Mouse (Mus musculus): ENCODE results near the gene Pcbd2. TPM values are rescaled to one million over a fixed set of nuclear protein-coding genes. Genes with fewer than 3 reads are reported as not detected.
"Not testable (repeated sequence)": the region's sequence is repeated elsewhere in the genome, so short reads cannot be mapped to it uniquely, and the experiment has no call there.

Pcbd2 gene
- polyA plus RNA-seq (2012; ENCODE audit: insufficient read depth, low replicate concordance) = 22.4 and 78.2 TPM in 2 replicates

- Histone ChIP-seq H3K4me1 (peaks cover 18% of the 10 kb centered on the region), H3K4me3 (replicated peaks) (peak within 1 kb of the TSS; percentile 96), H3K27me3 (replicated peaks) (no peaks in the 10 kb centered on the region), H3K9me3 (no peaks in the 10 kb centered on the region), H3K36me3 (replicated peaks; ENCODE audit: low read length) (peaks cover 38% of the 10 kb centered on the region)
- no peak for TF ChIP-seq FLI1 (IDR thresholded peaks at IDR 0.05; ENCODE audit: low read length)
These were observed at the start of gene Pcbd2 for GRCm38 (mm10) chr13:55727120-55727838. Pcbd2 (plus strand) TSS chr13:55727368.

GRCm38 (mm10) chr13:55682201-55682600 is 45.0 kb upstream of the Pcbd2 start:
- Histone ChIP-seq H3K36me3 (replicated peaks; ENCODE audit: low read length) (peaks cover 55% of the 10 kb centered on the region), H3K4me3 (replicated peaks) (no peak overlapping the region), H3K9me3 (no peaks in the 10 kb centered on the region), H3K4me1 (peaks cover 10% of the 10 kb centered on the region), H3K27me3 (replicated peaks) (no peaks in the 10 kb centered on the region)
- TF ChIP-seq FLI1 (IDR thresholded peaks at IDR 0.05; ENCODE audit: low read length) = no peak
- no peak for TF ChIP-seq GATA1 (IDR thresholded peaks at IDR 0.05; ENCODE audit: borderline replicate concordance, low read length)

- Histone ChIP-seq H3K9me3 (no peaks in the 10 kb centered on the region), H3K4me3 (replicated peaks) (no peak overlapping the region), H3K36me3 (replicated peaks; ENCODE audit: low read length) (peaks cover 41% of the 10 kb centered on the region), H3K4me1 (peaks cover 22% of the 10 kb centered on the region), H3K27me3 (replicated peaks) (no peaks in the 10 kb centered on the region)
- no peak for TF ChIP-seq FLI1 (IDR thresholded peaks at IDR 0.05; ENCODE audit: low read length)
- TF ChIP-seq GATA1 (IDR thresholded peaks at IDR 0.05; ENCODE audit: borderline replicate concordance, low read length) = no peak
These were observed 43.6 kb upstream of the Pcbd2 start for GRCm38 (mm10) chr13:55683581-55683980.

GRCm38 (mm10) chr13:55686107-55686633 is 41.0 kb upstream of the Pcbd2 start:
- Histone ChIP-seq H3K4me1 (peaks cover 24% of the 10 kb centered on the region), H3K4me3 (replicated peaks) (no peak overlapping the region), H3K27me3 (replicated peaks) (no peaks in the 10 kb centered on the region), H3K9me3 (no peaks in the 10 kb centered on the region), H3K36me3 (replicated peaks; ENCODE audit: low read length) (peaks cover 15% of the 10 kb centered on the region)
- TF ChIP-seq GATA1 (IDR thresholded peaks at IDR 0.05; ENCODE audit: borderline replicate concordance, low read length) = no peak
- TF ChIP-seq FLI1 (IDR thresholded peaks at IDR 0.05; ENCODE audit: low read length) = no peak

DNA sequence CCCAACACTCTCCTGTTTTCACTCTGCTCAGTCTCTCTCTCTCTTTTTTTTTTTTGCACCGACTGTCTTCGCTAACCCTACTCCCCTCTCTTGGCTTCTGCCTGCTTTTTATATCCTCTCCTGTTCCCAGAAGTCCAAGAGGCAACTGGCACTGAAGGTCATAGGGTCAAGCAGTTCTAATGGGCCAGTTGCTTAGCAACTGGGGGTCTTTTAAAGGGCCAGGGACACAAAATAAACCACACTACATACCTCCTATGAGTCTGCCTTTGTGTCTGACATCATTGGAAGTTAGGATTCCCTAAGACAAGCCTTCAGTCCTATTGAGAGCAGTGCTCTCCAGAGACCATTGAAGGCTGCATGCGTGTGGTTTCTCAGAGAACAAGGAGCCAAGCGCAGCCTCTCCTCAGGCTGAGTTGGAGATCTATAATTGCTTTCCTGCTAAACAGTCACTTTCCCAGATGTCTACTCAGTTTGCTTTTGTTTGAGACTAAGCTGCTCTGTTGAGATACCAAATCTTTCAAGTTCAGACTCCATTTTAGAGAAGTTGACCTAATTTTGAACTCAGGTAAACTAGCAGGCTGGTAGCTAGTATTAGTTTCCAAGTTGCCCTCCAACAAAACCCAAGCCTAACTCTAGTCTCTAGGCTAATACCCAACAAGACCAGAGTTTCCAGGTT is 39.1 kb upstream of the Pcbd2 start:
- Histone ChIP-seq H3K27me3 (replicated peaks) (no peaks in the 10 kb centered on the region), H3K9me3 (no peaks in the 10 kb centered on the region), H3K4me1 (peaks cover 33% of the 10 kb centered on the region), H3K4me3 (replicated peaks) (no peak overlapping the region), H3K36me3 (replicated peaks; ENCODE audit: low read length) (no peaks in the 10 kb centered on the region)
- TF ChIP-seq GATA1 (IDR thresholded peaks at IDR 0.05; ENCODE audit: borderline replicate concordance, low read length) (no peak), FLI1 (IDR thresholded peaks at IDR 0.05; ENCODE audit: low read length) (no peak)

- Histone ChIP-seq H3K36me3 (replicated peaks; ENCODE audit: low read length) (peaks cover 7% of the 10 kb centered on the region), H3K4me1 (peaks cover 51% of the 10 kb centered on the region), H3K4me3 (replicated peaks) (peak within 1 kb of the TSS; percentile 93), H3K27me3 (replicated peaks) (no peaks in the 10 kb centered on the region), H3K9me3 (no peaks in the 10 kb centered on the region)
- TF ChIP-seq GATA1 (IDR thresholded peaks at IDR 0.05; ENCODE audit: borderline replicate concordance, low read length) = no peak
- TF ChIP-seq FLI1 (IDR thresholded peaks at IDR 0.05; ENCODE audit: low read length) = no peak
These were observed 34.5 kb upstream of the Pcbd2 start, which contains the start of gene B230219D22Rik for GRCm38 (mm10) chr13:55692535-55693242. B230219D22Rik (plus strand) TSS chr13:55693124.

DNA sequence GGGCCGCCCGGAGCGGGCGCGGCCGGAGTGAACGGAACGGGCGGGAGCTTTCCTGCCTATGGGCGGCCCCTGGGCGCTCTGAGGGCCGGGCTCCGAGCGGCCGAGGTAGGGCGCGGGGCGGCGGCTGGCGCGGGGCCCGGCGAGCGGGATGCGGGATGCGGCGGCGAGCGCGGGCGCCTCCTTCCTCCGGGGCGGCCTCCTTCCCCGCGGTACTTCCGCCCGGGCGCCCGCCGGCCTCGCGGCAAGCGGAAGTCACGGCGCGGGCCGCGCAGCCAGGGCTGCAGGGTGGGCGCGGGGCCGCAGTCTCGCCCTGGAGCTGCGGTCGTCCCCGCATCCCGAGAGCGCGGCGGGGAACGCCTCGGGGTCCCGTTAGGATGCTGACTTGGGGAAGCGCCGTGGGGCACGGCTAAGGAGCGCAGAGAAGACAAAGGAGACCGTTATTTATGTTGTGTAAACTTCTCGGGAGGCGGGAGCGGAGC is 33.9 kb upstream of the Pcbd2 start:
- Histone ChIP-seq H3K4me3 (replicated peaks) (peak overlapping the region; percentile 93), H3K9me3 (no peaks in the 10 kb centered on the region), H3K36me3 (replicated peaks; ENCODE audit: low read length) (peaks cover 10% of the 10 kb centered on the region), H3K27me3 (replicated peaks) (no peaks in the 10 kb centered on the region), H3K4me1 (peaks cover 45% of the 10 kb centered on the region)
- TF ChIP-seq FLI1 (IDR thresholded peaks at IDR 0.05; ENCODE audit: low read length) (no peak), GATA1 (IDR thresholded peaks at IDR 0.05; ENCODE audit: borderline replicate concordance, low read length) (no peak)

DNA sequence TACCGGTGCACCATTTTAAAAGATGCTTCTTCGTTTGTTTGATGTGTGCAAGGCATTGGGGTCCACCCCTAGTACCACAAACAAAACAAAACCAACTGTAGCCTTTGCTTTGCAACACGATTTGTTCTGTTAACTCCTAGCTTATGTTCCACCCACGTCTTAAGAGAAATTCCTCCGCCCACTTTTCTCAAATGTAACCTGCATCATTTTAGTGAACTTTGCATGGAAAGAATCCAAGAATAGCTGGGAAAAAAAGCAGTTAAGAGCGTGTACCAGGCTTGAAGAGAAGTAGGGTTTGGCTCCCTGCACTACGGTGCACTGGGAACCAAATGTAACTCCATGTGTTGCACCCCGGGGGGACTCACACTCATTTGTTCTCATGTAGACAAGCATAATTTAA is 33.1 kb upstream of the Pcbd2 start:
- peaks cover 48% of the 10 kb centered on the region for H3K4me1 ChIP-seq
- H3K9me3 ChIP-seq = no peaks in the 10 kb centered on the region
- H3K27me3 ChIP-seq (replicated peaks) = no peaks in the 10 kb centered on the region
- H3K36me3 ChIP-seq (replicated peaks; ENCODE audit: low read length) = peaks cover 18% of the 10 kb centered on the region
- TF ChIP-seq GATA1 (IDR thresholded peaks at IDR 0.05; ENCODE audit: borderline replicate concordance, low read length) (no peak), FLI1 (IDR thresholded peaks at IDR 0.05; ENCODE audit: low read length) (no peak)
- H3K4me3 ChIP-seq (replicated peaks) = peak overlapping the region; percentile 93

GRCm38 (mm10) chr13:55695989-55696388 is 31.2 kb upstream of the Pcbd2 start:
- H3K27me3 ChIP-seq (replicated peaks); H3K9me3 ChIP-seq: not testable (repeated sequence)
- Histone ChIP-seq H3K36me3 (replicated peaks; ENCODE audit: low read length) (peaks cover 37% of the 10 kb centered on the region), H3K4me1 (peaks cover 53% of the 10 kb centered on the region), H3K4me3 (replicated peaks) (peak overlapping the region; percentile 40)

All from megakaryocyte, embryonic 14.5 days (primary cell).